Mouse (Mus musculus) cerebellum, adult 2 months (tissue): ENCODE measurements around the gene Gm6377. TPM values are rescaled to one million over a fixed set of nuclear protein-coding genes. Genes with fewer than 3 reads are reported as not detected.

Experiments
- DNase-seq, 2 experiments: peaks; one replicate each; pipeline ENCODE4 v3.0.0; 2021
- H3K27ac ChIP-seq: fragments of 200-500 bp; 2 replicates; pipeline ENCODE4 v1.5.1; 2012; ENCODE audit warnings: low read length, control low read depth, inconsistent platforms; ENCODE audit not compliant: insufficient read depth
- H3K27me3 ChIP-seq: fragments of 200-500 bp; 2 replicates; pipeline ENCODE4 v1.6.1; 2012; ENCODE audit warnings: inconsistent platforms, mild to moderate bottlenecking, low read length, moderate library complexity; ENCODE audit not compliant: control insufficient read depth, insufficient read depth
- H3K4me1 ChIP-seq: fragments of 200-500 bp; 2 replicates; pipeline ENCODE4 v1.6.1; 2011; ENCODE audit warnings: low read length; ENCODE audit not compliant: control insufficient read depth, insufficient read depth
- H3K4me3 ChIP-seq: fragments of 200-500 bp; replicated peaks from 2 replicates; pipeline ENCODE3; 2011; ENCODE audit warnings: mild to moderate bottlenecking, low read depth, low read length, control low read depth; ENCODE audit not compliant: insufficient read depth
- CTCF ChIP-seq: fragments of 200-500 bp; IDR thresholded peaks from 2 replicates; pipeline ENCODE4 v1.5.1; 2011; ENCODE audit warnings: low read depth, mild to moderate bottlenecking, control low read depth, low read length, moderate library complexity, borderline replicate concordance; ENCODE audit not compliant: insufficient read depth
- POLR2A ChIP-seq: fragments of 200-500 bp; IDR thresholded peaks from 2 replicates; pipeline ENCODE4 v1.6.1; 2011; ENCODE audit warnings: low read length, control low read depth, borderline replicate concordance; ENCODE audit not compliant: insufficient read depth
- WGBS: fragments of 180-500 bp; shearing (Covaris S2); methylation state at CpG from one replicate; pipeline ENCODE4 v1.1.7; 2018; 5-methylcytosine and 5-hydroxymethylcytosine counted together
- polyA plus RNA-seq: library from polyadenylated mRNA; depleted of rRNA; stranded (reverse); fragments of >200 nt; gene quantifications from 2 replicates; pipeline ENCODE4 v1.2.3, GENCODE M21; 2012; rRNA removed

Gm6377 gene
- not detected in 2 replicates for polyA plus RNA-seq

DNA sequence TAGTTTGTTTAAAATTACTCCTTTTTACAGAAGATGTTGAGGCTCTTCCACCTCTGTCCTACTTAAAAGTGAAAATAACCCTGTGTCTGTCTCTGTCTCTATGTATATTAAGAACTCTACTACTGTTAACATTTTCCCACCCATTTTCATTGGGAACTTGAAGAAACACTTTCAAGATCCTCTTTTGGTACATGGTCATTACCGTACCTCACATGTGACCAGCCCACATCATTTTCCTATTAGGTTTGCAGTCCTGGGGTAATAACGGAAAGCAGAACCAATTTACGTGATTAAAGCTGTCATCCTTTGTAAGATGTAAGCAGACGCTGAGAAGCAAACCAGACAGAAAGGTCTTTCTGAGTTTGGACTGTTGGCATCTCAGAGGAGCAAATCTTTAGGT, at the start of gene Gm6377:
TSS of gene Gm6377 (plus strand) at position 289 of the 400 bp plus-strand sequence.
- no peak for DNase-seq
- no peaks in the 10 kb centered on the region for H3K27me3 ChIP-seq
- no peak for TF ChIP-seq POLR2A
- TF ChIP-seq CTCF: no peak
- no peak within 1 kb of the TSS for H3K4me3 ChIP-seq
- H3K4me1 ChIP-seq: no peaks in the 10 kb centered on the region
- 73% methylated on average over 4 of the region's 4 CpGs for WGBS
- no peak within 1 kb of the TSS for H3K27ac ChIP-seq

- H3K27ac ChIP-seq: no peak overlapping the region
- H3K4me3 ChIP-seq: no peak overlapping the region
- no peaks in the 10 kb centered on the region for H3K4me1 ChIP-seq
- TF ChIP-seq POLR2A: no peak
- no peak for TF ChIP-seq CTCF
- WGBS: 92% methylated on average over 3 of the region's 3 CpGs
- no peak for DNase-seq
- no peaks in the 10 kb centered on the region for H3K27me3 ChIP-seq
Measured at GRCm38 (mm10) chrX:109147108-109147507, 49.4 kb upstream of the Gm6377 start.

GRCm38 (mm10) chrX:109151228-109151627, 45.3 kb upstream of the Gm6377 start:
- Histone ChIP-seq H3K4me1 (no peaks in the 10 kb centered on the region), H3K27ac (no peak overlapping the region), H3K4me3 (no peak overlapping the region), H3K27me3 (no peaks in the 10 kb centered on the region)
- TF ChIP-seq CTCF (no peak), POLR2A (no peak)
- WGBS: 87% methylated on average over 2 of the region's 2 CpGs
- no peak for DNase-seq

- Histone ChIP-seq H3K27ac (no peak overlapping the region), H3K4me1 (no peaks in the 10 kb centered on the region), H3K27me3 (no peaks in the 10 kb centered on the region), H3K4me3 (no peak overlapping the region)
- TF ChIP-seq CTCF: no peak
- no peak for TF ChIP-seq POLR2A
- WGBS: 74% methylated on average over 1 of the region's 1 CpGs
- DNase-seq: no peak
Measured at GRCm38 (mm10) chrX:109160326-109160725, 36.2 kb upstream of the Gm6377 start.

- no peaks in the 10 kb centered on the region for H3K27me3 ChIP-seq
- DNase-seq: no peak
- no peak for TF ChIP-seq POLR2A
- TF ChIP-seq CTCF: no peak
- no peaks in the 10 kb centered on the region for H3K4me1 ChIP-seq
- no peak overlapping the region for H3K27ac ChIP-seq
- no peak overlapping the region for H3K4me3 ChIP-seq
- 85% methylated on average over 4 of the region's 4 CpGs for WGBS
Measured at GRCm38 (mm10) chrX:109160901-109161300, 35.7 kb upstream of the Gm6377 start.

- Histone ChIP-seq H3K4me1 (no peaks in the 10 kb centered on the region), H3K27me3 (no peaks in the 10 kb centered on the region), H3K4me3 (no peak overlapping the region), H3K27ac (no peak overlapping the region)
- DNase-seq: no peak
- WGBS: 35% methylated on average over 2 of the region's 2 CpGs
- TF ChIP-seq POLR2A: no peak
- no peak for TF ChIP-seq CTCF
Measured at GRCm38 (mm10) chrX:109175038-109175437, 21.5 kb upstream of the Gm6377 start.

- WGBS: 26% methylated on average over 3 of the region's 3 CpGs
- no peaks in the 10 kb centered on the region for H3K27me3 ChIP-seq
Measured at GRCm38 (mm10) chrX:109175470-109175869, 21.1 kb upstream of the Gm6377 start.

GRCm38 (mm10) chrX:109184706-109185478, 11.7 kb upstream of the Gm6377 start:
- Histone ChIP-seq H3K27me3 (no peaks in the 10 kb centered on the region), H3K4me3 (no peak overlapping the region), H3K4me1 (no peaks in the 10 kb centered on the region), H3K27ac (no peak overlapping the region)
- DNase-seq: no peak
- 85% methylated on average over 4 of the region's 4 CpGs for WGBS
- TF ChIP-seq POLR2A: no peak
- no peak for TF ChIP-seq CTCF

More at GRCm38 (mm10) chrX:109175470-109175869, 21.1 kb upstream of the Gm6377 start:
- TF ChIP-seq CTCF (no peak), POLR2A (no peak)
- Histone ChIP-seq H3K27ac (no peak overlapping the region), H3K4me1 (no peaks in the 10 kb centered on the region), H3K4me3 (no peak overlapping the region)
- no peak for DNase-seq
